Mouse (Mus musculus) myocyte (in vitro differentiated cells): ENCODE measurements around the gene A630095N17Rik.

Experiments
- CEBPB ChIP-seq: IDR thresholded peaks from 2 replicates; pipeline ENCODE4 v1.6.1; 2011; ENCODE audit warnings: mild to moderate bottlenecking, moderate library complexity; ENCODE audit not compliant: poor library complexity, insufficient read depth, severe bottlenecking
- E2F4 ChIP-seq: IDR thresholded peaks from one replicate; pipeline ENCODE4 v1.6.1; 2011; ENCODE audit warnings: mild to moderate bottlenecking, control low read depth, moderate library complexity; ENCODE audit not compliant: insufficient read depth
- MAX ChIP-seq: IDR thresholded peaks from one replicate; pipeline ENCODE4 v1.6.1; 2011; ENCODE audit warnings: low read depth, mild to moderate bottlenecking, control low read depth
- MYOD1 ChIP-seq, 3 experiments: IDR thresholded peaks; one replicate each; pipeline ENCODE4 v1.6.1; 2011; ENCODE audit warnings: control low read depth in 2 of 3, low read depth in 2 of 3, mild to moderate bottlenecking in 2 of 3, moderate library complexity in 1 of 3; ENCODE audit not compliant: insufficient read length in 2 of 3, control insufficient read depth in 1 of 3
- MYOG ChIP-seq, 3 experiments: IDR thresholded peaks; one replicate each; pipeline ENCODE4 v1.6.1; 2011; ENCODE audit warnings: control low read depth in 2 of 3, low read depth in 2 of 3, mild to moderate bottlenecking in 2 of 3; ENCODE audit not compliant: insufficient read length in 2 of 3, control insufficient read depth in 1 of 3, insufficient read depth in 1 of 3
- POLR2A ChIP-seq: IDR thresholded peaks from one replicate; pipeline ENCODE4 v1.6.1; 2011; ENCODE audit warnings: low read depth, mild to moderate bottlenecking, control low read depth, moderate library complexity; ENCODE audit not compliant: insufficient read length
- POLR2AphosphoS2 ChIP-seq: IDR thresholded peaks from one replicate; pipeline ENCODE4 v1.6.1; 2011; ENCODE audit warnings: low read depth, control low read depth; ENCODE audit not compliant: insufficient read length
- REST ChIP-seq: IDR thresholded peaks from one replicate; pipeline ENCODE4 v1.6.1; 2011; ENCODE audit warnings: mild to moderate bottlenecking, control low read depth, moderate library complexity; ENCODE audit not compliant: insufficient read depth, insufficient read length
- SRF ChIP-seq: IDR thresholded peaks from one replicate; pipeline ENCODE4 v1.6.1; 2011; ENCODE audit warnings: low read depth; ENCODE audit not compliant: control insufficient read depth, insufficient read length
- TCF12 ChIP-seq: IDR thresholded peaks from one replicate; pipeline ENCODE4 v1.6.1; 2011; ENCODE audit warnings: mild to moderate bottlenecking, control low read depth; ENCODE audit not compliant: poor library complexity, insufficient read depth, severe bottlenecking
- TCF3 ChIP-seq: IDR thresholded peaks from one replicate; pipeline ENCODE4 v1.6.1; 2011; ENCODE audit warnings: low read depth, control low read depth; ENCODE audit not compliant: insufficient read length
- USF1 ChIP-seq: IDR thresholded peaks from one replicate; pipeline ENCODE4 v1.6.1; 2011; ENCODE audit warnings: low read depth, mild to moderate bottlenecking, control low read depth, moderate library complexity

DNA sequence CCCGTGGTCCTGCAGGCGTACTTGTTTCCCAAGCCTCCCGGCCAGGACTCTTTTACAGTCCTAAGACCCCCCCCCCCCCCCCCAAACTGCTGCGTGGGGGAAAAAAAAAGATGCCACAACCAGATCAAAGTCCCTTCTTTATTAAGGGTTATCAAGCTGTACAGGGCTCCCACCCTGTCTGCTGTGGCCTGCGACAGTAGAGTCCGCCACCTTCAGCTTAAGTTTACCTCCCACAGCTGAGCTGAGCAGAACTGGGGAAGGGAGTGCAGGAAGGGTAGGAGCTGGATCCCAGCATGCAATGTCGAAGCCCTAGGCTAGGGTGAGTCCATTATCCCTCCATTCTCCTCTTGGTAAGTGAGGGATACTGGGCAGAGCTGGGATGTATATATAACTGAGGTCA is 51.2 kb downstream of the A630095N17Rik start:
- TF ChIP-seq MYOD1 (IDR thresholded peaks at IDR 0.05; ENCODE audit: control insufficient read depth in 1 of 3, insufficient read length in 2 of 3, low read depth in 2 of 3) (no peak), POLR2A (no peak), USF1 (no peak), TCF12 (no peak), POLR2AphosphoS2 (no peak), SRF (no peak), E2F4 (no peak), MYOG (IDR thresholded peaks at IDR 0.05; ENCODE audit: control insufficient read depth in 1 of 3, insufficient read depth in 1 of 3, insufficient read length in 2 of 3, low read depth in 2 of 3) (no peak), CEBPB (no peak), MAX (no peak), TCF3 (no peak), REST (no peak)
